ENCODE assay signal across 8 mouse cellular contexts in genomic region chr5:36696504-36697300, GRCm38 (mm10). TPM values are rescaled to one million over a fixed set of nuclear protein-coding genes. Genes with fewer than 3 reads are reported as not detected.
DNase-seq lines count a peak whose midpoint lies in the region; ATAC-seq and TF ChIP-seq lines count a peak whose summit lies in the region.

No protein-coding gene starts in this region.

- no peak overlapping the region for H3K27ac ChIP-seq in cortical plate, adult 2 months (ENCODE audit: insufficient read depth, low read length)
- H3K27ac ChIP-seq in heart, postnatal 0 days (ENCODE audit: low read depth) = peak overlapping the region; percentile 98
- H3K27ac ChIP-seq in limb, embryonic 11.5 days (replicated peaks; ENCODE audit: low read depth, low read length) = no peak overlapping the region
- H3K27ac ChIP-seq in stomach, embryonic 14.5 days (ENCODE audit: low read length) = no peak overlapping the region

- WGBS in heart, postnatal 0 days = 73% methylated on average over 11 of the region's 11 CpGs
- 78% methylated on average over 11 of the region's 11 CpGs for WGBS in limb, embryonic 11.5 days
- WGBS in stomach, embryonic 14.5 days = 71% methylated on average over 11 of the region's 11 CpGs

- peak overlapping the region; percentile 100; the same call in 1 of the 2 replicates for H3K4me3 ChIP-seq in cortical plate, adult 2 months (ENCODE audit: insufficient read depth, low read length)
- no peak overlapping the region; the same call in 1 of the 2 replicates for H3K4me3 ChIP-seq in heart, postnatal 0 days (ENCODE audit: low read depth, low read length)
- H3K4me3 ChIP-seq in limb, embryonic 11.5 days (ENCODE audit: low read depth, low read length) = no peak overlapping the region
- peak overlapping the region; percentile 78; the same call in 1 of the 2 replicates for H3K4me3 ChIP-seq in stomach, embryonic 14.5 days (ENCODE audit: low read depth, low read length)

- H3K9ac ChIP-seq in heart, postnatal 0 days (replicated peaks; ENCODE audit: low read depth, low read length) = peak overlapping the region; percentile 86; the same call in 1 of the 2 replicates
- no peak overlapping the region for H3K9ac ChIP-seq in limb, embryonic 11.5 days (ENCODE audit: low read length)
- no peak overlapping the region for H3K9ac ChIP-seq in stomach, embryonic 14.5 days (replicated peaks; ENCODE audit: low read depth, low read length)

- no peak for TF ChIP-seq POLR2A in cortical plate, adult 2 months (IDR thresholded peaks at IDR 0.05; ENCODE audit: extremely low read depth, insufficient read depth, low read length)

- no peaks in the 10 kb centered on the region for H3K27me3 ChIP-seq in heart, postnatal 0 days (ENCODE audit: control insufficient read depth, insufficient read depth, low read length)
- H3K27me3 ChIP-seq in limb, embryonic 11.5 days (ENCODE audit: control insufficient read depth, insufficient read depth, low read length) = no peaks in the 10 kb centered on the region
- H3K27me3 ChIP-seq in stomach, embryonic 14.5 days (ENCODE audit: control insufficient read depth, insufficient read depth, low read length) = no peaks in the 10 kb centered on the region

- intact Hi-C loops in left cerebral cortex, postnatal 14 days (cut with DNase I) = loop anchor here (5.0 kb wide), 1 partner anchor 46 kb away; no protein-coding TSS in a partner anchor
- intact Hi-C loops in left cerebral cortex, postnatal 4 days (cut with DNase I) = no loop called here

- peak; percentile 8 to 14 for DNase-seq in left cerebral cortex, postnatal 14 days (ENCODE audit: low spot score in 2 of 2)
- DNase-seq in left cerebral cortex, postnatal 4 days = no peak
- no peak for DNase-seq in heart, postnatal 0 days (ENCODE audit: low spot score)
- no peak for DNase-seq in limb, embryonic 11.5 days (ENCODE audit: low spot score)
- no peak for DNase-seq in layer of hippocampus, adult 18-20 months (ENCODE audit: low spot score in 2 of 2)
- no peak for DNase-seq in spleen, postnatal 10 days (ENCODE audit: low spot score in 2 of 2)

- no peaks in the 10 kb centered on the region for H3K9me3 ChIP-seq in heart, postnatal 0 days (replicated peaks; ENCODE audit: control insufficient read depth, low read length)
- no peaks in the 10 kb centered on the region for H3K9me3 ChIP-seq in limb, embryonic 11.5 days (ENCODE audit: control insufficient read depth, low read length)
- H3K9me3 ChIP-seq in stomach, embryonic 14.5 days (ENCODE audit: control insufficient read depth, low read depth, low read length) = no peaks in the 10 kb centered on the region

- peaks cover 7% of the 10 kb centered on the region; the same call in 1 of the 2 replicates for H3K4me1 ChIP-seq in cortical plate, adult 2 months (ENCODE audit: control insufficient read depth, insufficient read depth, low read length)
- peaks cover 25% of the 10 kb centered on the region for H3K4me1 ChIP-seq in heart, postnatal 0 days (ENCODE audit: control insufficient read depth, insufficient read depth)
- peaks cover 3% of the 10 kb centered on the region; the same call in 1 of the 2 replicates for H3K4me1 ChIP-seq in limb, embryonic 11.5 days (ENCODE audit: control insufficient read depth, insufficient read depth, low read length)
- H3K4me1 ChIP-seq in stomach, embryonic 14.5 days (ENCODE audit: control insufficient read depth, insufficient read depth, low read length) = peaks cover 12% of the 10 kb centered on the region

- ATAC-seq in heart, postnatal 0 days (ENCODE audit: insufficient read depth, low read depth) = no peak
- no peak for ATAC-seq in limb, embryonic 11.5 days (ENCODE audit: insufficient number of reproducible peaks, low FRiP score, low TSS enrichment, low read depth)
- ATAC-seq in stomach, embryonic 14.5 days (ENCODE audit: insufficient number of reproducible peaks, insufficient read depth, low FRiP score, low read depth) = no peak

- no peaks in the 10 kb centered on the region for H3K36me3 ChIP-seq in heart, postnatal 0 days (replicated peaks; ENCODE audit: control insufficient read depth, insufficient read depth, low read length)
- H3K36me3 ChIP-seq in limb, embryonic 11.5 days (ENCODE audit: control insufficient read depth, insufficient read depth, low read length) = no peaks in the 10 kb centered on the region
- H3K36me3 ChIP-seq in stomach, embryonic 14.5 days (ENCODE audit: control insufficient read depth, insufficient read depth, low read length) = no peaks in the 10 kb centered on the region

- H3K4me2 ChIP-seq in heart, postnatal 0 days (ENCODE audit: low read depth, low read length) = peak overlapping the region; percentile 85
- H3K4me2 ChIP-seq in limb, embryonic 11.5 days (ENCODE audit: low read depth, severe bottlenecking) = peak overlapping the region; percentile 70; the same call in 1 of the 2 replicates
- peak overlapping the region; percentile 67 for H3K4me2 ChIP-seq in stomach, embryonic 14.5 days (replicated peaks; ENCODE audit: low read depth, low read length)

- TF ChIP-seq CTCF in cortical plate, adult 2 months (IDR thresholded peaks at IDR 0.05; ENCODE audit: extremely low read depth, insufficient read depth, low read length) = no peak
- TF ChIP-seq CTCF in heart, postnatal 0 days (IDR thresholded peaks at IDR 0.05; ENCODE audit: low read depth) = no peak

- TF ChIP-seq EP300 in heart, postnatal 0 days (IDR thresholded peaks at IDR 0.05; ENCODE audit: low read depth) = no peak

RNA-seq across cellular contexts. Expression of gene D5Ertd579e, which starts 0.9 kb away (rescaled TPM):
- 10 to 100 TPM; 88.8 to 95.6 TPM for total RNA-seq in left cerebral cortex, postnatal 14 days (2021)
- total RNA-seq in left cerebral cortex, postnatal 4 days (2021) = 10 to 100 TPM; 82.6 to 89.0 TPM
- 50.8 TPM in 2 replicates for polyA plus RNA-seq in cortical plate, adult 2 months (2012; rRNA removed)
- total RNA-seq in heart, postnatal 0 days (2014; rRNA removed; ENCODE audit: low replicate concordance) = 52.6 and 81.9 TPM in 2 replicates
- 21.8 and 28.5 TPM in 2 replicates for polyA plus RNA-seq in heart, postnatal 0 days (2015; fragmentation: Nextera tagmentation; extraction: Ambion mirVana)
- polyA plus RNA-seq in limb, embryonic 11.5 days (2014; fragmentation: Nextera tagmentation; extraction: Ambion mirVana) = 22.2 and 28.4 TPM in 2 replicates
- 28.7 and 31.6 TPM in 2 replicates for polyA plus RNA-seq in stomach, embryonic 14.5 days (2014; fragmentation: Nextera tagmentation; extraction: Ambion mirVana)
- 10 to 100 TPM; 89.0 to 98.6 TPM for total RNA-seq in layer of hippocampus, adult 18-20 months (2021)

RNA-seq across cellular contexts. Expression of gene Bloc1s4, which starts 51.7 kb away (rescaled TPM):
- total RNA-seq in left cerebral cortex, postnatal 14 days (2021) = 10 to 100 TPM; 17.1 to 18.8 TPM
- total RNA-seq in left cerebral cortex, postnatal 4 days (2021) = 10 to 100 TPM; 15.2 to 17.5 TPM
- 22.2 and 22.7 TPM in 2 replicates for polyA plus RNA-seq in cortical plate, adult 2 months (2012; rRNA removed)
- total RNA-seq in heart, postnatal 0 days (2014; rRNA removed; ENCODE audit: low replicate concordance) = 7.5 and 14.8 TPM in 2 replicates
- polyA plus RNA-seq in heart, postnatal 0 days (2015; fragmentation: Nextera tagmentation; extraction: Ambion mirVana) = 18.4 and 18.5 TPM in 2 replicates
- 24.4 and 31.5 TPM in 2 replicates for polyA plus RNA-seq in limb, embryonic 11.5 days (2014; fragmentation: Nextera tagmentation; extraction: Ambion mirVana)
- polyA plus RNA-seq in stomach, embryonic 14.5 days (2014; fragmentation: Nextera tagmentation; extraction: Ambion mirVana) = 19.1 and 23.5 TPM in 2 replicates
- 10 to 100 TPM; 23.7 to 25.2 TPM for total RNA-seq in layer of hippocampus, adult 18-20 months (2021)

Comparison
In these comparisons a context has a peak if more than half of its experiments do, and no peak if none do; other contexts are left out.
1. DNase-seq: peak in left cerebral cortex, postnatal 14 days (2 of 2); none in left cerebral cortex, postnatal 4 days (single experiment), heart, postnatal 0 days (single experiment), limb, embryonic 11.5 days (single experiment), layer of hippocampus, adult 18-20 months (0 of 2) and spleen, postnatal 10 days (0 of 2).
2. H3K4me3 ChIP-seq: peak in cortical plate, adult 2 months (single experiment) and stomach, embryonic 14.5 days (single experiment); none in heart, postnatal 0 days (single experiment) and limb, embryonic 11.5 days (single experiment).
3. Peak in every context shown above with its lines, with median percentiles within 50 percentile points of each other: H3K4me2 ChIP-seq.